Mouse (Mus musculus) stomach, embryonic 16.5 days (tissue): Measurements from ENCODE around the gene Itga3. TPM values are rescaled to one million over a fixed set of nuclear protein-coding genes. Genes with fewer than 3 reads are reported as not detected.

ENCODE experiments used
- ATAC-seq: fragments of 200-750 bp; cut with Nextera tagmentation; 2 replicates; pipeline ENCODE4 v1.8.0; 2017; ENCODE audit warnings: moderate number of reproducible peaks, moderate TSS enrichment; ENCODE audit not compliant: insufficient read depth, low FRiP score
- H3K27ac ChIP-seq: fragments of 300-500 bp; sonication (generic); 2 replicates; pipeline ENCODE4 v1.5.1; 2014; ENCODE audit warnings: low read length
- H3K27me3 ChIP-seq: fragments of 300-500 bp; sonication (generic); 2 replicates; pipeline ENCODE4 v1.6.1; 2014; ENCODE audit warnings: low read length, control low read depth, mixed read lengths; ENCODE audit not compliant: control insufficient read depth, insufficient read depth
- H3K36me3 ChIP-seq: fragments of 300-500 bp; sonication (generic); 2 replicates; pipeline ENCODE4 v1.6.1; 2014; ENCODE audit warnings: low read length; ENCODE audit not compliant: control insufficient read depth, insufficient read depth
- H3K4me1 ChIP-seq: fragments of 300-500 bp; sonication (generic); 2 replicates; pipeline ENCODE4 v1.6.1; 2014; ENCODE audit warnings: low read length, control low read depth, mixed read lengths; ENCODE audit not compliant: control insufficient read depth, insufficient read depth
- H3K4me2 ChIP-seq: fragments of 300-500 bp; sonication (generic); 2 replicates; pipeline ENCODE4 v1.6.1; 2014; ENCODE audit warnings: low read depth, low read length, mixed read lengths
- H3K4me3 ChIP-seq: fragments of 300-500 bp; sonication (generic); replicated peaks from 2 replicates; pipeline ENCODE4 v1.5.1; 2014; ENCODE audit warnings: mild to moderate bottlenecking, low read length
- H3K9ac ChIP-seq: fragments of 300-500 bp; sonication (generic); 2 replicates; pipeline ENCODE4 v1.6.1; 2014; ENCODE audit warnings: low read length
- H3K9me3 ChIP-seq: fragments of 300-500 bp; sonication (generic); replicated peaks from 2 replicates; pipeline ENCODE4 v1.6.1; 2016; ENCODE audit warnings: low read length, control low read depth; ENCODE audit not compliant: control insufficient read depth
- WGBS: fragments of 180-500 bp; shearing (Covaris S2); extraction: QIAGEN DNeasy Blood & Tissue Kit; methylation state at CpG from one replicate; pipeline ENCODE4 v1.1.7; 2014; 5-methylcytosine and 5-hydroxymethylcytosine counted together
- polyA plus RNA-seq: library from polyadenylated mRNA; unstranded; fragments of >200 nt; fragmentation: Nextera tagmentation; extraction: Ambion mirVana; gene quantifications from 2 replicates; pipeline ENCODE4 v1.2.1, GENCODE M21; 2015

Gene Itga3
- polyA plus RNA-seq, 1 experiment from 2014 or later: 19.4 TPM

- no peaks in the 10 kb centered on the region for H3K9me3 ChIP-seq
- H3K27me3 ChIP-seq: no peaks in the 10 kb centered on the region
- WGBS: 64% methylated on average over 8 of the region's 8 CpGs
- 0 out of 2 replicates have a peak overlapping the region, but pooled peaks have one; percentile 1 for H3K9ac ChIP-seq
- peak overlapping the region; percentile 4; the same call in 1 of the 2 replicates for H3K27ac ChIP-seq
- H3K4me3 ChIP-seq: no peak overlapping the region
- ATAC-seq: no peak
- H3K36me3 ChIP-seq: peaks cover 22% of the 10 kb centered on the region
- H3K4me1 ChIP-seq: peaks cover 21% of the 10 kb centered on the region
- H3K4me2 ChIP-seq: no peak overlapping the region
These were observed 76.5 kb downstream of the Itga3 start for GRCm38 (mm10) chr11:95000128-95000527.

- no peak overlapping the region for H3K4me3 ChIP-seq
- H3K4me2 ChIP-seq: no peak overlapping the region
- H3K9me3 ChIP-seq: no peaks in the 10 kb centered on the region
- no peak for ATAC-seq
- no peaks in the 10 kb centered on the region for H3K27me3 ChIP-seq
- no peak overlapping the region for H3K9ac ChIP-seq
- WGBS: 72% methylated on average over 16 of the region's 16 CpGs
- H3K4me1 ChIP-seq: peaks cover 41% of the 10 kb centered on the region
- no peak overlapping the region for H3K27ac ChIP-seq
- peaks cover 18% of the 10 kb centered on the region for H3K36me3 ChIP-seq
These were observed 78.5 kb downstream of the Itga3 start for GRCm38 (mm10) chr11:94998041-94998531.

- 43% methylated on average over 5 of the region's 5 CpGs for WGBS
- peak; percentile 42 for ATAC-seq
- Histone ChIP-seq H3K4me2 (no peak overlapping the region), H3K27me3 (no peaks in the 10 kb centered on the region), H3K9me3 (no peaks in the 10 kb centered on the region), H3K4me1 (peaks cover 45% of the 10 kb centered on the region), H3K4me3 (no peak overlapping the region), H3K27ac (no peak overlapping the region), H3K9ac (no peak overlapping the region), H3K36me3 (peaks cover 14% of the 10 kb centered on the region)
These were observed 79.0 kb downstream of the Itga3 start for GRCm38 (mm10) chr11:94997596-94997995.

GRCm38 (mm10) chr11:94996984-94997383, 79.6 kb downstream of the Itga3 start:
- 91% methylated on average over 6 of the region's 6 CpGs for WGBS
- H3K27me3 ChIP-seq: no peaks in the 10 kb centered on the region
- H3K36me3 ChIP-seq: peaks cover 10% of the 10 kb centered on the region
- no peak overlapping the region for H3K4me3 ChIP-seq
- ATAC-seq: no peak
- H3K4me2 ChIP-seq: no peak overlapping the region
- H3K9me3 ChIP-seq: no peaks in the 10 kb centered on the region
- peaks cover 48% of the 10 kb centered on the region for H3K4me1 ChIP-seq
- H3K27ac ChIP-seq: no peak overlapping the region
- H3K9ac ChIP-seq: no peak overlapping the region

- Histone ChIP-seq H3K9me3 (no peaks in the 10 kb centered on the region), H3K27me3 (no peaks in the 10 kb centered on the region), H3K4me1 (peaks cover 48% of the 10 kb centered on the region), H3K36me3 (peaks cover 7% of the 10 kb centered on the region; the same call in 1 of the 2 replicates), H3K4me2 (no peak overlapping the region), H3K4me3 (no peak overlapping the region), H3K27ac (no peak overlapping the region), H3K9ac (peak overlapping the region; percentile 8; the same call in 1 of the 2 replicates)
- ATAC-seq: no peak
- 77% methylated on average over 8 of the region's 8 CpGs for WGBS
These were observed 80.5 kb downstream of the Itga3 start for GRCm38 (mm10) chr11:94996101-94996500.

- no peak overlapping the region for H3K27ac ChIP-seq
- ATAC-seq: no peak
- H3K4me2 ChIP-seq: peak overlapping the region; percentile 97
- H3K9me3 ChIP-seq: no peaks in the 10 kb centered on the region
- H3K36me3 ChIP-seq: peaks cover 7% of the 10 kb centered on the region; the same call in 1 of the 2 replicates
- H3K27me3 ChIP-seq: no peaks in the 10 kb centered on the region
- H3K9ac ChIP-seq: peak overlapping the region; percentile 95
- WGBS: 78% methylated on average over 11 of the region's 11 CpGs
- H3K4me3 ChIP-seq: peak overlapping the region; percentile 85
- peaks cover 44% of the 10 kb centered on the region for H3K4me1 ChIP-seq
These were observed 81.4 kb downstream of the Itga3 start for GRCm38 (mm10) chr11:94994947-94995772.

Other genes with a start within 250 kb of the Itga3 start
- gene Col1a1, start 140.6 kb downstream of the Itga3 start, polyA plus RNA-seq: 2,066 and 2,076 TPM in 2 replicates
- not detected in 2 replicates for gene Hils1, start 109.2 kb downstream of the Itga3 start, polyA plus RNA-seq
- 0.41 and 3.2 TPM in 2 replicates for gene Sgca, start 100.5 kb downstream of the Itga3 start, polyA plus RNA-seq
- gene Ppp1r9b, start 85.8 kb downstream of the Itga3 start, polyA plus RNA-seq: 6.6 and 8.0 TPM in 2 replicates
- gene Samd14, start 66.9 kb downstream of the Itga3 start, polyA plus RNA-seq: 14.7 and 15.9 TPM in 2 replicates
- gene Pdk2, start 35.4 kb downstream of the Itga3 start, polyA plus RNA-seq: 37.9 and 39.3 TPM in 2 replicates
- 3.0 and 3.9 TPM in 2 replicates for gene Dlx3, start 43.3 kb upstream of the Itga3 start, polyA plus RNA-seq
- gene Dlx4, start 69.5 kb upstream of the Itga3 start, polyA plus RNA-seq: 0.99 and 1.7 TPM in 2 replicates
- gene Tac4, start 184.7 kb upstream of the Itga3 start, polyA plus RNA-seq: 0.10 and 0.24 TPM in 2 replicates
- gene Kat7, start 233.4 kb upstream of the Itga3 start, polyA plus RNA-seq: 59.3 and 66.0 TPM in 2 replicates